Mouse (Mus musculus) retina, adult 2 months (tissue): ENCODE data around the gene Aars.
"Not testable (repeated sequence)": the region's sequence is repeated elsewhere in the genome, so short reads cannot be mapped to it uniquely, and the experiment has no call there.

Experiments
- DNase-seq: peaks from one replicate; pipeline ENCODE4 v3.0.0-alpha.2; 2012; ENCODE audit warnings: low read depth, low spot score

Gene Aars

GRCm38 (mm10) chr8:111032916-111033315 is at the start of gene Aars:
Gene Aars, plus strand, starts transcription at chr8:111033144.
- no peak for DNase-seq

DNA sequence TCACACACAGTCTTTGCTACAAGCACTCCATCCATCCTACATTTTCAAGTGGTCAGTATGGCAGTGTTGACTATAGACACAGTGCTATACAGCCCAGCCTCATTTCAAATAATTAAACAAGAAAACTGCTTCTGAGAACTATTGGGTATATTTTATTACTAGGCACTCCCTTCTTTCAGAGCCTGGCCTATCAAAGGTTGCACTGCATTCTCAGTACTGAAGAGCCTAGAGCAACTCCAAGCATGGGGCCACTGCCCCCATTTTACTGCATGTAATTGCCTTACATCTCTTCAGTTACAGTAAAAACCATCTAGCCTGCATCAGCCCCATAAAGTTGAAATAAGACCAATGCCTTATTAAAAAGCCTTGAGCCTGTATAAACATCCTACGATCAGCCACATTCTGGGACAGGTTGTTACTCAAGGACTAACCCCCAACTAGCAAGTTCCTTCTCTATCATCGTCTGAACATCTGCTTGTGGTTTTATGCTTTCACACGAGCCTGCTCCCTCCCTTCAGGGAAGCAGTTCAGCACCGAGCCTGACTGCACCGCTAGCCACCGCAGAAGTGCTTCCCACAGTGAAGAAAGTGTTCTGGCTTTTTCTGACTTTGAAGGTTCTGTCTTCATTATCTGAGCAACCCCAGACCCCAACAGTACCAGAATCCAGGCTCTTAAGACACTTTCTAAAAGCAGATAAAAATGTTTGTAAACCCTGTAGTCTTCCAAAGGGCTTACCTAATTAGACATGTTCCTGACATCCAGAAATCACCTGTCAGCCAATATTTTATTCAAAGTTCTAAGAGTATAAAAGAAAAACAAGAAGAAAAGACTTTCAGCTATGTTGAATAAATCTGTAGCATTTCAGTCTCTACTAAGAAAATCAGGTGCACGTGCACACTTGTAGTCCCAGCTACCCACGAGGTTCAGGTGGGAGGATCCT is 44.9 kb upstream of the Aars start:
- no peak for DNase-seq

- DNase-seq: no peak
These were observed 42.9 kb upstream of the Aars start for GRCm38 (mm10) chr8:110990017-110990416.

GRCm38 (mm10) chr8:110996641-110997430 is 36.1 kb upstream of the Aars start:
- no peak for DNase-seq

GRCm38 (mm10) chr8:110997547-110998531 is 35.1 kb upstream of the Aars start, which contains the start of gene Ddx19a:
Gene Ddx19a, minus strand, starts transcription at chr8:110997800.
- DNase-seq: peak; percentile 84

DNA sequence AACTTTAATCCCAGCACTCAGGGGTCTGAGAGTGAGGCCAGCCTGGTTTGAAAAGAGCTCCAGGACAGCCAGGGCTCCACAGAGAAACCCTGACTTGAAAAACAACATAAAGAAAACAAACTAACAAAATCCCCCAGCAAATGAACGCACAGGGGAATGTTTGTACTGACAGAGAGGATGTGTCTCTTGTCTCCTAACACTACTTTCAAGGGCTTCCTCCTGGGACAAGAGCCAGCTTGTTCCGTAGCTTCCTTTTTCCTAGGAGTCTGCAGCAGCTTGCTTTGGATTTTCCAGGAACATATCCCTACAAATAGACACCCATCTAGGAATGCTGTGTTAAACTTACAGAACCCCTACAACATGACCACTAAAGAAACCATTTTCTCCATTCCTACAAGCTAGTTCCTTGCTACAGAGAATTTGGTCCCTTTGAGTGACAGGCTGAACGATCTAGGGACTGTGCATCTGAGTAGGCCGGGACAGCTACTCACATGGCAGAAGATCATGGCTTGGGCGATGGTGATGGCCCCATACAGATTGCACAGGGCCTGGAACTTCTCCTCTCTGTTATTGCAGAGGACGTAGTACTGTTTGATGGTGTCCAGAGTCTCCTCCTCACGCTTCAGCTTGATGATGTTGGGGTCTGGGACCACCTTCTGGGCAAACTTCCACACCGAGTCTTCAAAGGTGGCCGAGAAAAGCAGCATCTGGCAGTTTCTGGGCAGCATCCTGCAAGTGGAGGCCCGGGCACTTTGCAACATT is 22.5 kb upstream of the Aars start:
- not testable (repeated sequence) for DNase-seq

DNA sequence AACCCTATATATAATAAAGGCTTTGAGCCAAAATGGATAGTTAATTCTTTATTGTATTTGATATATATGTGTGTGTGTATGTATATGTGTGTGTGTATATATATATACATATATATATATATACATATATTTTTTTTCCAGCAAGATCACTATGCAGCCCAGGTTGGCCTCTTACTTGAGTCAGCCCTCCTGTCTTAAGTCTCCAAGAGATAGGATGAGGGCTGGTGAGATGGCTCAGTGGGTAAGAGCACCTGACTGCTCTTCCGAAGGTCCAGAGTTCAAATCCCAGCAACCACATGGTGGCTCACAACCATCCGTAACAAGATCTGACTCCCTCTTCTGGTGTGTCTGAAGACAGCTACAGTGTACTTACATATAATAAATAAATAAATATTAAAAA is 6.3 kb upstream of the Aars start:
- DNase-seq: not testable (repeated sequence)

GRCm38 (mm10) chr8:111027391-111027937 is 5.5 kb upstream of the Aars start:
- peak; percentile 69 for DNase-seq

GRCm38 (mm10) chr8:111029589-111029988 is 3.4 kb upstream of the Aars start:
- no peak for DNase-seq

- DNase-seq: no peak
These were observed 2.9 kb upstream of the Aars start for GRCm38 (mm10) chr8:111030045-111030444.

DNA sequence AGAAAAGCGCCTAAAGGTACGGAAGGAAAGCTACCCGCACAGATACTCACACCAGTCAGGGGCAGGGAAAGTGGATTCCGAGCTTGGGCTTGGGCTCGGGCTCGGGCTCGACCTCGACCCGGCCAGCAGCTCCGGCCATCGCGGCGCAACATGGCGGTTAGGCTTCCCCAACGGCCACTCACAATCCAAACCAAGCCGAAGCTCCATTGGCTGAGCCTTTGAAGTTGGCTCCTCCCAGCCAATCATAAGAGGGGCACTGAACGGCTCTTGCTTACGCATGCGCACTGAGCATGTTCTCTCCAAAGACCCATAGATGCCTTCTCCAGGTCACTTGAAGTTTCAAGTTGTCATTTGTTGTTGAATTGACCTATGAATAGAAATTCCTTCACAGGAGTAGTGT is 1.4 kb upstream of the Aars start, which contains the start of gene Ddx19b:
Ddx19b (minus strand) TSS at position 180 of the 400 bp plus-strand sequence.
- DNase-seq: no peak

DNA sequence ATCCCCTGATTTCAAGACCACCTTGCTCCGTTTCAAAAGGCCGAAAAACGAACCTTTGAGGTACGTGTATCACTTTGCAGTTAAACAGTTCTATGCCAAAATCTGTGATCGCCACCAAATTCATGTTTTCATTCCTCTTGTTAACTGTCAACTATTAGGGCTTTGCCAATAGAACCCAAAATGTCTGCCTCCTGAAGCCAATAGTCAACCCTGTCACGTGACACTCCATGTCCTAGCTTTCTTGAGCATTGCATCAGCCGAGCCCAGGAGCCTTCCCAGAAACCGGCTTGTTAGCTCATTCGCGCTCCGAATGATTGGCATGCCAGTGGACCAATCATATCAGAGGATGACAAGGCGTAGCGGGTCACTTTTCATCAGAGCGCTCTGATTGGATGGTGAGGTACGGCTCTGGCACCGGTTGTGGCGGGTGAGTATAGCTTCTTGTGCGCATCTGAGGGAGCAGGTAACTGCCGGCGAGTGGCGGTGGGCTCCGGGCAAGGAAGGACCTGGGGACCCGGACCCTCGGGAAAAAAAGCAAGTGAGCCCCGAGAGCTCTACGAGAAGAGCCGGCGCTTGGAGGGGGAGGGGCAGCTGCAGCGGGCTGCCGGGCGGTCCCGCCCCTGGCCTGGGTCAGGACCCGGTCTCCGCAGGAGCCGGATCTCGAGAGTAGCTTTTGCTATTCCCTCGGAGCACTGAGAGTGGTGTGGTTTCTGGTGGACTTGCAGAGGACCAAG is 705 bp downstream of the Aars start:
- DNase-seq: peak; percentile 100

DNA sequence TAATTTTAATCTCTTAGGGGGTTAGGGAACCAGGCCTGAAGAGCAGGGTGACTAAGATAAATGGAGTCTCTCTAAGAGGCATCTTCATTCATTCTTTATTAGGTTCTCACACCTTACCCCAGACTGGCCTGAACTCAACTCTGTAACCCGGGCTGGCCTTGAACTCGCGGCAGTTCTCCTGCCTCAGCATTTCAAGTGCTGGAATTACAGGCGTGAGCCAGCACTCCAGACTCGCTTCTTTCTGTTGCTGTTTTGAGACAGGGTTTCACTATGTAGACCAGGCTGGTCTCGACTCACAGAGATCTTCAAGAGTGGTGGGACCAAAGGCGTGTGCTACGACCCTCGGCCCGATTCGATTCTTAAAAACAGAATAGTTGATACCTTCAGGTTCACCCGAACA is 1.3 kb downstream of the Aars start:
- no peak for DNase-seq

- no peak for DNase-seq
These were observed 3.6 kb downstream of the Aars start for GRCm38 (mm10) chr8:111036591-111036990.

DNA sequence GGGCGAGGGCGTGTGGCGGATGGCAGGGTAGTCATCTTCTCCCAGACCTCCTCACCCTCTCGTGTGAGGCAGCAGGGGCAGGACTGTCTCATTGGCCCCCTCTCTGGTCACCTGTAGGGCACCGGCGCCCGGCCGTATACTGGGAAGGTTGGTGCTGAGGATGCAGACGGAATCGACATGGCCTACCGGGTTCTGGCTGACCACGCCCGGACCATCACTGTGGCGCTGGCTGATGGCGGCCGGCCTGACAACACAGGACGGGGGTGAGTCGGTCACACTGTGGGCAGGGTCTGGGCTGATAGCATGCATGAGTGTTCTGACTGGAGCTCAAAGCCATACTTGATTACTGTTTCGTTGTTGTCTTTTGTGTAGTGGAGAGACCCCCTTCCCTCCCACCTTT is 9.6 kb downstream of the Aars start:
- DNase-seq: no peak

DNA sequence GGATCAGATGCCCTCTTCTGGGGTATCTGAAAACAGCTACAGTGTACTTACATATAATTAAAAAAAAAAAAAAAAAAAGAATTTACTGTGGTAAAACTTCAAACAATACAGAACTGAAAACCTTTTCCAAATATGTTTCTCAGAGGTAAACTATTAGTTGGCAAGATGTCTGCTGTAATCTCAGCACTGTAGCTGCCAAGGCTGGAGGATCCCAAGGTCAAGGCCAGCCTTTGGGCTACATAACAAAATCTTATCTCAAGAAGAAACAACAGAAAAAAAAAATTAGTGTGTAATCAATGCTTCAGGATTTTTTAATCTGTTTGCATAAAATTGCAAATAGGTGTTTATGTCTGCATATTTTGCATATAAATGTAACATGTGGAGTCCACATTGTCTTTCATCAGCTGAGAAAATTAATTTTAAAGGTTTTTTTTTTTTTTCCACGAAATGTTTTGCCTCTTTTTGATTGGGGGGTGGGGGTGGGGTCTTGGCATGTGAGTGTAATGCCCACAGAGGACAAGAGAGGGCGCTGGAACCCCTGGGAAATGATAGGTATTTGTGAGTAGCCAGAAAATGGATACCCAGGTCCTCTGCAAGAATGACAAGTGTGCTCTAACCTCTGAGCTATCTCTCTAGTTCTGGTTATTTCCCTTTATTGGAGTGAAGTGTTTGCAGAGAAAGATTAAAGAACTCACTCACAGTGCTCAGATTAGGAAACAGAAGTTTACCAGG is 11.2 kb downstream of the Aars start:
- DNase-seq: no peak

DNA sequence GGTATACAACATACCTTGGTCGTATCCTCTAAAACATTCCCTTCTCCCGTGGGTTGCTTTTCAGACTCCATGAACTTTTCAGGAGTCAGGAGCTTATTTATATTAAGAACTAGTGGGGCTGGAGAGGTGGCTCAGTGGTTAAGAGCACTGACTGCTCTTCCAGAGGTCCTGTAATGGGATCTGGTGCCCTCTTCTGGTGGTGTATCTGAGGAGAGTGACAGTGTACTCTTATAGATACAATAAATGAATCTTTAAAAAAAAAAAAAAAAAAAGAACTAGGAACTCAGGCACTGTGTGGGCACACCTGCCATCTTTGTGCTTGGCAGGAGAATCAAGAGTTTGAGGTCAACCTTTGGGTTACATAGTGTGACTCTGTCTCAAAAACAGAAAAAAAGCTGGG is 15.8 kb downstream of the Aars start:
- no peak for DNase-seq

- DNase-seq: no peak
These were observed 16.2 kb downstream of the Aars start for GRCm38 (mm10) chr8:111049106-111049505.
